Mouse (Mus musculus): ENCODE measurements around the gene Tango6. TPM values are rescaled to one million over a fixed set of nuclear protein-coding genes. Genes with fewer than 3 reads are reported as not detected.

Tango6 gene
- total RNA-seq, 1 experiment = 13.6 TPM

DNA sequence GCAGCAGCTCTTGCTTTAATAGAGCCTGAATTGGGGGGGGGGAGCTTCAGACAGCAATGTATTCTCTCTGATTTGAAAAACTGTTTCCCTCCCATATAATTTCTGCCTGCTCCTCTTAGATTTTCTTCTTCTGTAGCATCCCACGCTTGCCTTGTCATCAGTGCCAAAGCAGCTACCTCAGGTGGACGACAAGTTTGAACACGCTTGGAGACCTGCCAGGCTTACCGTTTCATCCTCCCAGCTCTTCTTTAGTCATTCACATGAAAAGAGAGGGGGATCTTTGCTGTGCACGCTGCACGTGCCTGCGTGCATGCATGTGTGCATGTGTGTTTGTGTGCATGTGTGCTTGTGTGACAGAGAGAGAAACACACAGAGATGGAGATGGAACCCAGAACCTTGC, 127.5 kb downstream of the Tango6 start:
- Histone ChIP-seq H3K27ac (ENCODE audit: insufficient read depth, low read depth, low read length, poor library complexity, severe bottlenecking) (no peak overlapping the region), H3K36me3 (ENCODE audit: control insufficient read depth, insufficient read depth, low read length, poor library complexity, severe bottlenecking) (no peaks in the 10 kb centered on the region; the same call in 1 of the 2 replicates), H3K4me3 (ENCODE audit: insufficient read depth in 1 of 2, low read depth in 1 of 2, low read length in 2 of 2, poor library complexity in 1 of 2, severe bottlenecking in 1 of 2) (no peak overlapping the region), H3K9ac (ENCODE audit: insufficient read depth, low read depth, low read length, poor library complexity, severe bottlenecking) (no peak overlapping the region), H3K9me3 (ENCODE audit: control insufficient read depth, insufficient read depth, low read depth, low read length) (no peaks in the 10 kb centered on the region), H3K4me1 (ENCODE audit: control insufficient read depth in 2 of 2, insufficient read depth in 2 of 2, low read length in 2 of 2, poor library complexity in 1 of 2) (no peaks in the 10 kb centered on the region)
- no peak for TF ChIP-seq CHD2 (IDR thresholded peaks at IDR 0.05; ENCODE audit: low read depth, low read length)
- TF ChIP-seq ZNF384 (IDR thresholded peaks at IDR 0.05; ENCODE audit: low read depth, low read length) = no peak
- TF ChIP-seq ZC3H11A (IDR thresholded peaks at IDR 0.05; ENCODE audit: borderline replicate concordance, low read depth, low read length) = no peak
- no peak for TF ChIP-seq MAFK (IDR thresholded peaks at IDR 0.05; ENCODE audit: insufficient read depth, low read depth, low read length)
- no peak for TF ChIP-seq HCFC1 (IDR thresholded peaks at IDR 0.05; ENCODE audit: borderline replicate concordance, insufficient read depth, low read length)
- DNase-seq (ENCODE audit: low read depth, low spot score) = no peak
- in situ Hi-C loops (cut with MboI; ENCODE audit: low sequenced_read_pairs in 2 of 2, unreplicated experiment in 2 of 2) = no loop called here

DNA sequence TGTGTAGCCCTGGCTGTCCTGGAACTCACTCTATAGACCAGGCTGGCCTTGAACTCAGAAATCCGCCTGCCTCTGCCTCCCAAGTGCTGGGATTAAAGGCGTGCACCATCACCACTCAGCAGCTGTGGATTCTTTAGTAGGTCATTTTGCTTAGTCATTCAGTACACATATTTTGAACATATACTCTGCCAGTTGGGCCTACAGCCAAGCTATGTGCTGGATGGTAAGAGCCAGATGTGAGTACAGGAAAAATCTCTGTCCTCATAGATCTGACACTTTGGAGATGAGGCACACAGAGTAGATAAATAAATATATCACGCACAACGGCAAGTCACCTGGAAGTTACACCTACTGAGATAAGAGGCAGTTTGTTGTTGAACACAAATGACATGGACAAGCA, 129.7 kb downstream of the Tango6 start:
- H3K9me3 ChIP-seq (ENCODE audit: control insufficient read depth, insufficient read depth, low read depth, low read length) = no peaks in the 10 kb centered on the region
- H3K36me3 ChIP-seq (ENCODE audit: control insufficient read depth, insufficient read depth, low read length, poor library complexity, severe bottlenecking) = no peaks in the 10 kb centered on the region; the same call in 1 of the 2 replicates
- DNase-seq (ENCODE audit: low read depth, low spot score) = no peak
- in situ Hi-C loops (cut with MboI; ENCODE audit: low sequenced_read_pairs in 2 of 2, unreplicated experiment in 2 of 2) = no loop called here
- no peak overlapping the region for H3K9ac ChIP-seq (ENCODE audit: insufficient read depth, low read depth, low read length, poor library complexity, severe bottlenecking)
- no peak overlapping the region for H3K4me3 ChIP-seq (ENCODE audit: insufficient read depth in 1 of 2, low read depth in 1 of 2, low read length in 2 of 2, poor library complexity in 1 of 2, severe bottlenecking in 1 of 2)
- no peak overlapping the region for H3K27ac ChIP-seq (ENCODE audit: insufficient read depth, low read depth, low read length, poor library complexity, severe bottlenecking)
- no peak for TF ChIP-seq ZNF384 (IDR thresholded peaks at IDR 0.05; ENCODE audit: low read depth, low read length)
- TF ChIP-seq HCFC1 (IDR thresholded peaks at IDR 0.05; ENCODE audit: borderline replicate concordance, insufficient read depth, low read length) = no peak
- TF ChIP-seq CHD2 (IDR thresholded peaks at IDR 0.05; ENCODE audit: low read depth, low read length) = no peak
- TF ChIP-seq MAFK (IDR thresholded peaks at IDR 0.05; ENCODE audit: insufficient read depth, low read depth, low read length) = no peak
- TF ChIP-seq ZC3H11A (IDR thresholded peaks at IDR 0.05; ENCODE audit: borderline replicate concordance, low read depth, low read length) = no peak
- H3K4me1 ChIP-seq (ENCODE audit: control insufficient read depth in 2 of 2, insufficient read depth in 2 of 2, low read length in 2 of 2, poor library complexity in 1 of 2) = no peaks in the 10 kb centered on the region

DNA sequence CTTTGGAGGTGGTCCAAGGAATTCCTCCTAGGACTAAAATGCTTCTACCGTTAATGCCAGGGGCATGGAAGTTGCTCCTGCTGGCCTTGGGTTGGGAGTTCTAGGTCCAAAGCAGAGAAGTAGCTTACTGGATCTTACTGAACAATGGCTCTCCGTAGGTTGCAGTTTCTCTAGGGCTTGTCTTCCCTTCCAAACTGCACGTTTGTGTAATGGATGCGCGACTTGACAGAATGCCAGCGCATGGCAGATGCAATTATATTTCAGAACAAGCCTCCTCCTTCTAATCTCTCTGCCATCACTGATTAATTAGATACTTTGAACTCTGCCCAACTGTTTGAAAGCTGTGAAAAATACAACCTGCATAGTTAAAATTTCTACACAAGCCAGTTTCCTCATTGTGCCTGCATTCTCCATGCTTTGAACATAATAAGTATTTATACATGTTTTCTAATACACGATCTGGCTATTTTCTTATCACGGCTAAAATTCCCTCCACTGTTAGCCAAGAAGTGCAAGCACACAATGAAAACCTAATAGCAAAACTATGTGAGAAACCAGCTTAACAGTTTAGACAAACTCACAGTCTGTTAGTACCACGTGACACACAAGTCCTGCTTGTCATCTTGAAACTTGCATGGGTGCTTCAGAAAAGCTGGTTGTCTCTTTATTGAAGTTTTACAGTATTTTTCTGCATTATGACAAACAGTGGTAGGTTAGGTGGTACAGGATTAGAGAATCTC, 133.7 kb downstream of the Tango6 start:
- Histone ChIP-seq H3K27ac (ENCODE audit: insufficient read depth, low read depth, low read length, poor library complexity, severe bottlenecking) (no peak overlapping the region), H3K9ac (ENCODE audit: insufficient read depth, low read depth, low read length, poor library complexity, severe bottlenecking) (no peak overlapping the region), H3K4me3 (ENCODE audit: insufficient read depth in 1 of 2, low read depth in 1 of 2, low read length in 2 of 2, poor library complexity in 1 of 2, severe bottlenecking in 1 of 2) (no peak overlapping the region), H3K4me1 (ENCODE audit: control insufficient read depth in 2 of 2, insufficient read depth in 2 of 2, low read length in 2 of 2, poor library complexity in 1 of 2) (peaks cover 0 to 8% of the 10 kb centered on the region in 2 experiments; a peak in 2 of 4 replicates), H3K36me3 (ENCODE audit: control insufficient read depth, insufficient read depth, low read length, poor library complexity, severe bottlenecking) (peaks cover 9% of the 10 kb centered on the region; the same call in 1 of the 2 replicates), H3K9me3 (ENCODE audit: control insufficient read depth, insufficient read depth, low read depth, low read length) (no peaks in the 10 kb centered on the region)
- in situ Hi-C loops (cut with MboI; ENCODE audit: low sequenced_read_pairs in 2 of 2, unreplicated experiment in 2 of 2) = no loop called here
- no peak for TF ChIP-seq HCFC1 (IDR thresholded peaks at IDR 0.05; ENCODE audit: borderline replicate concordance, insufficient read depth, low read length)
- TF ChIP-seq ZNF384 (IDR thresholded peaks at IDR 0.05; ENCODE audit: low read depth, low read length) = no peak
- TF ChIP-seq CHD2 (IDR thresholded peaks at IDR 0.05; ENCODE audit: low read depth, low read length) = no peak
- no peak for TF ChIP-seq ZC3H11A (IDR thresholded peaks at IDR 0.05; ENCODE audit: borderline replicate concordance, low read depth, low read length)
- no peak for TF ChIP-seq MAFK (IDR thresholded peaks at IDR 0.05; ENCODE audit: insufficient read depth, low read depth, low read length)
- no peak for DNase-seq (ENCODE audit: low read depth, low spot score)

DNA sequence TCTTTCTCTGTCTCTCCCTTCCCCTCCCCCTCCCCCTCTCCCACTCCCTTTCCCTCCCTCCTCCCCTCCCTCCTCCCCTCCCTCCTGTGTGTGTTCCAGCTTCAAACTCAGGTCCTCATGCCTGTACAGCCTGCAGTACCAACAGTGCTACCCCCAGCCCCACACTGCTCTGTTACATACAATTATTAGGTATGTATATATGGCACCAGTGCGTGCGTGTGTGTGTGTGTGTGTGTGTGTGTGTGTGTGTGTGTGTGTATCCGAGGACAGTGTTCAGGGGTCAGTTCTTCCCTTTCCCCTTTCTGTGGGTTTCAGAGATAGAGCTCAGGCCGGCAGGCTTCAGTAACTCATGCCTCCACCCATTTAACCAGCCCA, 134.3 kb downstream of the Tango6 start:
- peaks cover 9% of the 10 kb centered on the region; the same call in 1 of the 2 replicates for H3K36me3 ChIP-seq (ENCODE audit: control insufficient read depth, insufficient read depth, low read length, poor library complexity, severe bottlenecking)
- TF ChIP-seq ZNF384 (IDR thresholded peaks at IDR 0.05; ENCODE audit: low read depth, low read length) = no peak
- TF ChIP-seq ZC3H11A (IDR thresholded peaks at IDR 0.05; ENCODE audit: borderline replicate concordance, low read depth, low read length) = no peak
- TF ChIP-seq CHD2 (IDR thresholded peaks at IDR 0.05; ENCODE audit: low read depth, low read length) = no peak
- TF ChIP-seq HCFC1 (IDR thresholded peaks at IDR 0.05; ENCODE audit: borderline replicate concordance, insufficient read depth, low read length) = no peak
- no peak for TF ChIP-seq MAFK (IDR thresholded peaks at IDR 0.05; ENCODE audit: insufficient read depth, low read depth, low read length)
- no peak overlapping the region for H3K27ac ChIP-seq (ENCODE audit: insufficient read depth, low read depth, low read length, poor library complexity, severe bottlenecking)
- in situ Hi-C loops (cut with MboI; ENCODE audit: low sequenced_read_pairs in 2 of 2, unreplicated experiment in 2 of 2) = no loop called here
- no peak for DNase-seq (ENCODE audit: low read depth, low spot score)
- no peaks in the 10 kb centered on the region for H3K9me3 ChIP-seq (ENCODE audit: control insufficient read depth, insufficient read depth, low read depth, low read length)
- H3K9ac ChIP-seq (ENCODE audit: insufficient read depth, low read depth, low read length, poor library complexity, severe bottlenecking) = no peak overlapping the region
- no peak overlapping the region for H3K4me3 ChIP-seq (ENCODE audit: insufficient read depth in 1 of 2, low read depth in 1 of 2, low read length in 2 of 2, poor library complexity in 1 of 2, severe bottlenecking in 1 of 2)
- peaks cover 0 to 8% of the 10 kb centered on the region in 2 experiments; a peak in 2 of 4 replicates for H3K4me1 ChIP-seq (ENCODE audit: control insufficient read depth in 2 of 2, insufficient read depth in 2 of 2, low read length in 2 of 2, poor library complexity in 1 of 2)

All from ES-E14 (cell line).